Mouse (Mus musculus): ENCODE data around the gene Mvb12b.

DNA sequence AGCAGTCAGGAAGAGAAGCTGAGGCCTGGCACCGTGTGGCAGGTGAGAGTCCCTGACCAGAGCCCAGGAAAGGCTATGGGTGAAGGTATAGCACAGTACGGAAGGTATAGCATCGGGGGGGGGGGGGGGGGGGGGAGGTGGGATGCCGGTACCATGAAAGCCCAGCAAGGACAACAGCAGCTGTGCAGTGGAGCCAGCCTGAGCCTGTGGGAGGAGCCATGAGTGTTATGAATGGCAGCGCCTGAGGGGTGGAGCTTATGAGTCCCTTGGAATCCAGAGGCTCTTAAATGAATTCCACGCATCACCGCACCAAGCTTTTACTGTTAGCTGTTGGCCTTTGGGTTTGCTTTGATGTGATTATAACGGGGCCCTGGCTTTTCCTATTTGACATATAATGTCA lies 123.3 kb downstream of the Mvb12b start:
- TF ChIP-seq CTCF (IDR thresholded peaks at IDR 0.05; ENCODE audit: low read depth) (no peak), EP300 (IDR thresholded peaks at IDR 0.05; ENCODE audit: low read depth) (no peak)
